Mouse (Mus musculus) brain, embryonic 14.5 days (tissue): ENCODE data around the gene Hoxb2.

Experiments used
- CTCF ChIP-seq: fragments of 200-500 bp; IDR thresholded peaks from 2 replicates; pipeline ENCODE4 v1.5.1; 2012; ENCODE audit warnings: inconsistent platforms, mild to moderate bottlenecking, moderate library complexity, borderline replicate concordance; ENCODE audit not compliant: insufficient read depth, insufficient read length; ENCODE audit errors: extremely low read depth
- POLR2A ChIP-seq: fragments of 200-500 bp; IDR thresholded peaks from 2 replicates; pipeline ENCODE4 v1.6.1; 2012; ENCODE audit warnings: mild to moderate bottlenecking, inconsistent platforms, borderline replicate concordance; ENCODE audit not compliant: poor library complexity, insufficient read depth, insufficient read length, severe bottlenecking; ENCODE audit errors: extremely low read depth

DNA sequence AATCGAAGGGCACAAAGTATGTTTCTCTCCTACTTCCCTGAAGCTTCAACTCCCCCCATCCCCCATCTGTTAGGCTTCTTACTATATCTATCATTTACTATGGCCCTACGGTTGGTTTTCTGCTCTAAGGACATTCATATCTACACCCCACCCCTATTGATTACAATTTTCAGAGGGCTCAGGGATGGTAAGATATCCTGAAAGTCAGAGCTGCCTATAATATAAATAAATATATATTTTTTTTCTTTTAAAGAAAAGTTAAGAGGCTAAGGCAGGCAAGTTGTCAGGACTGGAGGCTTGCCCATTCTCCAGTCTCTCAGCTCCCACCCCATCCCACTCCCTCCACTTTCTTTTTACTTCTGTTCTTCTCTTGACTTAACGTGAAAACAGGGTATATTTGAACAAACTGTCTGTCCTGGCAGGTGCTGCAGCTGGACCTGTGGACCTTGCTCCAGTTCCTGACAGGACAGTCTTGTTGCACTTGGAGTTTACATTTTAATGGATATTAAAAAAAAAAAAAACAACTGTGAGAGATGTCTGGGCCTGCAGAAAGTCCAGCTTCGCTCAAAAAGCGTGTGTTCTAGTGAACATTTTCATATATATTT, 3.3 kb upstream of the Hoxb2 start:
- TF ChIP-seq CTCF (no peak), POLR2A (no peak)
